Mouse (Mus musculus) heart, postnatal 10 days (tissue): Measurements from ENCODE around the gene Emsy. TPM values are rescaled to one million over a fixed set of nuclear protein-coding genes. Genes with fewer than 3 reads are reported as not detected.

Experiments used
- DNase-seq, 2 experiments: peaks; one replicate each; pipeline ENCODE4 v3.0.0; 2021
- intact Hi-C: fragments of 180-260 bp; cut with DNase I; formaldehyde crosslinking; loops from one replicate; pipeline ENCODE4 v1.15.1; 2025
- total RNA-seq, 2 experiments: library from RNA; stranded (reverse); gene quantifications; 2 replicates each; pipeline ENCODE4 v1.2.3; 2021

Gene Emsy
- total RNA-seq, 2 experiments from 2014 or later = 28.4 to 36.3 TPM

- DNase-seq = no peak
- intact Hi-C loops = no loop called here
These were observed 75.3 kb downstream of the Emsy start for GRCm38 (mm10) chr7:98581266-98581665.

- intact Hi-C loops = no loop called here
- DNase-seq = no peak
These were observed 76.1 kb downstream of the Emsy start for GRCm38 (mm10) chr7:98580441-98580840.

- DNase-seq = no peak
- intact Hi-C loops = no loop called here
These were observed 76.9 kb downstream of the Emsy start for GRCm38 (mm10) chr7:98579731-98580130.

GRCm38 (mm10) chr7:98577461-98577860 lies 79.1 kb downstream of the Emsy start:
- DNase-seq = no peak
- intact Hi-C loops = no loop called here

- intact Hi-C loops = no loop called here
These were observed 80.8 kb downstream of the Emsy start for GRCm38 (mm10) chr7:98575651-98576239.

GRCm38 (mm10) chr7:98574771-98575191 lies 81.8 kb downstream of the Emsy start:
- peak; percentile 39 to 46 for DNase-seq
- intact Hi-C loops = no loop called here

More at GRCm38 (mm10) chr7:98575651-98576239, 80.8 kb downstream of the Emsy start:
- no peak for DNase-seq

- intact Hi-C loops = no loop called here
- no peak for DNase-seq
These were observed 82.3 kb downstream of the Emsy start for GRCm38 (mm10) chr7:98574271-98574670.

- intact Hi-C loops = no loop called here
- peak in 1 of 2 experiments; percentile 43 for DNase-seq
These were observed 83.3 kb downstream of the Emsy start for GRCm38 (mm10) chr7:98573231-98573781.

- intact Hi-C loops = no loop called here
These were observed 84.2 kb downstream of the Emsy start for GRCm38 (mm10) chr7:98572223-98572868.

GRCm38 (mm10) chr7:98570824-98571505 lies 85.6 kb downstream of the Emsy start:
- intact Hi-C loops = no loop called here
- peak in 1 of 2 experiments; percentile 29 for DNase-seq

More at GRCm38 (mm10) chr7:98572223-98572868, 84.2 kb downstream of the Emsy start:
- DNase-seq = peak; percentile 80

GRCm38 (mm10) chr7:98567056-98567455 lies 89.5 kb downstream of the Emsy start:
- no peak for DNase-seq
- intact Hi-C loops = no loop called here

- peak; percentile 59 to 63 for DNase-seq
- intact Hi-C loops = no loop called here
These were observed 91.8 kb downstream of the Emsy start for GRCm38 (mm10) chr7:98564607-98565364.

- DNase-seq = no peak
- intact Hi-C loops = no loop called here
These were observed 92.6 kb downstream of the Emsy start for GRCm38 (mm10) chr7:98563991-98564390.

- DNase-seq = no peak
- intact Hi-C loops = no loop called here
These were observed 93.6 kb downstream of the Emsy start for GRCm38 (mm10) chr7:98562966-98563365.

- no peak for DNase-seq
- intact Hi-C loops = no loop called here
These were observed 94.4 kb downstream of the Emsy start for GRCm38 (mm10) chr7:98562186-98562585.

- no peak for DNase-seq
- intact Hi-C loops = no loop called here
These were observed 94.9 kb downstream of the Emsy start for GRCm38 (mm10) chr7:98561556-98562164.

GRCm38 (mm10) chr7:98558128-98558921 lies 98.3 kb downstream of the Emsy start:
- peak; percentile 81 to 83 for DNase-seq
- intact Hi-C loops = no loop called here

GRCm38 (mm10) chr7:98556767-98557394 lies 99.7 kb downstream of the Emsy start:
- intact Hi-C loops = no loop called here
- DNase-seq = no peak

- intact Hi-C loops = no loop called here
- no peak for DNase-seq
These were observed 105.5 kb downstream of the Emsy start for GRCm38 (mm10) chr7:98551041-98551440.
